Mouse (Mus musculus) Patski (cell line): ENCODE data around the gene Atf4. TPM values are rescaled to one million over a fixed set of nuclear protein-coding genes. Genes with fewer than 3 reads are reported as not detected.

Experiments
- ATAC-seq: fragments of 100-300 bp; one replicate; pipeline ENCODE4 v1.8.0; 2021
- CTCF ChIA-PET: fragments of 350-600 bp; sonication (Branson Sonifier 250); formaldehyde crosslinking; loops from one replicate; lab custom pipeline; 2022; ENCODE audit warnings: inconsistent platforms; lab: Charles Lee
- POLR2A ChIA-PET: fragments of 350-600 bp; sonication (Branson Sonifier 250); formaldehyde crosslinking; loops from one replicate; lab custom pipeline; 2022; ENCODE audit warnings: antibody characterized with exemption, inconsistent platforms; lab: Charles Lee
- DNase-seq: peaks from one replicate; pipeline ENCODE4 v3.0.0-alpha.2; 2011; ENCODE audit warnings: low read depth, low spot score
- H3K27me3 ChIP-seq: fragments of 371-371 bp; one replicate; pipeline ENCODE4 v1.5.1; 2021
- CTCF ChIP-seq: fragments of 100-300 bp; IDR thresholded peaks from one replicate; pipeline ENCODE4 v1.5.1; 2021
- in situ Hi-C: fragments of 300-500 bp; cut with MboI; formaldehyde crosslinking; loops from 3 replicates; pipeline ENCODE4 v1.11.1; 2018; ENCODE audit warnings: low pct_unique_long_range_greater_than_20kb, mixed read lengths
- polyA plus RNA-seq: library from polyadenylated mRNA; unstranded; gene quantifications from one replicate; pipeline ENCODE4 v1.2.3, GENCODE M21; 2021

Gene Atf4
- polyA plus RNA-seq, 1 experiment from 2014 or later, result 403 TPM

DNA sequence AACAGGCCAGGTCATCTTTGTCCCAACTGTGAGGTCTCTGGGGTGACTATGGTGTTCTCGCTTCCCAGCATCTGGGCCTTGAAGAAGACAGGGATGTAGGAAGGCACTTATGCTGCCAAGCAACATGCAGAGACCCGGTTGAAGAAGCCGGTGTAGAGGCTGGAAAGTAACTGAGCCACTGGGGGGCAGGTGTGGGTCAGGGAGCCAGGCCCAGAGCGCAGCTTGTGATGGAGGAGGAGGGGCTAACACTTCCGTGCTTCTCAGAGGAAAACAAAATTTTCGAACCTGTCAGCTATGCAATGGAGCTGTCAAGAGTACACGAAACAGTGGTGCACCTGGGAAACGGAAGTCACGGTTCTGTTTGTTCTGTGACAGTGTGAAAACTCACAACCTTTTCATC, 22.1 kb downstream of the Atf4 start:
- TF ChIP-seq CTCF, result no peak
- ChIA-PET POLR2A (no interaction called here), CTCF (interaction anchor here (1.6 kb wide), 1 partner anchor 9 kb away, joined by 4 read pairs; no protein-coding TSS in a partner anchor)
- in situ Hi-C loops, result loop anchor here (10.0 kb wide), 1 partner anchor 218 kb away; no protein-coding TSS in a partner anchor
- ATAC-seq (no peak), DNase-seq (no peak)
- H3K27me3 ChIP-seq, result peaks cover 21% of the 10 kb centered on the region

DNA sequence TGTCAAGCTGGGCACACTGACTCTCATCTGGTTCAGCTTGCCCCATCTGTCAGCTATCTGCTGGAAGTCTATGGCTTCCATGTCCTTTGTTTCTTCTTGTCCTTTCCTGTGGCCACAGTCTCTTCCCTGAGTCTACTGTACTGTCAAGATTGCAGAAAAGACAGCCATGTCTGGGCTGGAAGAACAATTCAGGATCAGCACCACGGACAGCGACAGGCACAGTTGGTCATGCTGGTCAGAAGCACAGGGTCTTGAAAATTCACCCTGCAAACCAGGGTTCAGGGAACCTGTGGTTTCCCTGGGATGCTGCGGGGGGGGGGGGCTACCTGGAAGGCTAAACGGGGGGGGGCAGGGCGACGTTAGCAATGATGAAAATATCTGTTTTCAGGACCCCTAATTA, 22.6 kb downstream of the Atf4 start:
- in situ Hi-C loops, result loop anchor here (10.0 kb wide), 1 partner anchor 217 kb away; no protein-coding TSS in a partner anchor
- DNase-seq (no peak), ATAC-seq (no peak)
- CTCF ChIA-PET, result interaction anchor here (1.6 kb wide), 1 partner anchor 9 kb away, joined by 4 read pairs; no protein-coding TSS in a partner anchor
- no peak for TF ChIP-seq CTCF
- peaks cover 24% of the 10 kb centered on the region for H3K27me3 ChIP-seq
- POLR2A ChIA-PET, result no interaction called here

DNA sequence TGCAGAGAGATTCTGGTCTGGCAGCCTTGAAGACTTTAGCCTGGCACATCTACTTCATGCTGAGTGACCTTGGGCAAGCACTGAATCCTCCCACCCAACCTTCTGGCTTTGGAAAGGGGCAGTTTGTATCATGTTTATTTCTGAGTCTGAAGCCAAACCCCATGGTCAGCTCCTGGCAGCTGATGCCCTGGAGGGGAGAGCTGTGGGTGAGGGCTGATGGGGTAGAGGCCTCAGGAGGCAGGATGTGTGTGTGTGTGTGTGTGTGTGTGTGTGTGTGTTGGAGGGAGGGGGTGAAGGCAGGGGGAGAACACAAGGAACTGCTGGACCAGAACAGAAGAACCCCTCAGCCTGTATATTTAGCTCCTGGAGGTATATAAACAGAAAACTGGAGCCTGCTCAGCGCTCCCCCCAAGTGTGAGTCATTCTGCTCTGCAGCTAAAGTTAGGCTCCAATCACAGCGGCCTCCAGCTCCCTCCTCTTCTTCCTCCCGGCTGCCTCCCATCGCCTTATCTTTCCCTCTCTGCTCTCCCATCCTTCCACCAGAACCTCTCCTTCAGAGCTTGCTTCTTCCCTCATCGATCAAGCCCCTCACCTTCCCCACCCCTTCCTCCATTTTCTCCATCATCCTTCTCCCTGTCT, 23.3 kb downstream of the Atf4 start:
- CTCF ChIA-PET, result interaction anchor here (1.6 kb wide), 1 partner anchor 10 kb away, joined by 4 read pairs; no protein-coding TSS in a partner anchor
- peaks cover 24% of the 10 kb centered on the region for H3K27me3 ChIP-seq
- ATAC-seq, result no peak
- no peak for TF ChIP-seq CTCF
- DNase-seq, result no peak
- POLR2A ChIA-PET, result no interaction called here
- in situ Hi-C loops, result loop anchor here (10.0 kb wide), 1 partner anchor 217 kb away; no protein-coding TSS in a partner anchor

DNA sequence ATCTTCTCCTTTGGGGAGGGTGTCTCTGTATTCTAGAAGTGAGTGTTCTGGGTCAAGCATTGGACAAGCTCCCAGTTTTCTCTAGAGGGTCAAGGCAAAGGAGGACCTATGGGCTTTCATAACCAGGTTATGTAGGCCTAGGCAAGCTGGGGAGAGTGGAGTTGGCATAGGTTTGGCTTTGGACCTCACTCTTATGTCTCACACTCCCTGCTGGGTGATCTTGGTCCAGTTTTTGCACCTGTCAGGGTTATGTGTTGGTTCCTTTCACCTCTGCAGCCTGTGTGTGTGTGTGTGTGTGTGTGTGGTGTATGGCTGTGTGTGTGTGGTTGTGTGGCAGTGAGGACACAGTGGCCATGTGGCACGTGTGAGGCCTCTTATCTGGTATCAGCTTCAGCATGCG, 24.1 kb downstream of the Atf4 start:
- POLR2A ChIA-PET, result no interaction called here
- TF ChIP-seq CTCF, result no peak

DNA sequence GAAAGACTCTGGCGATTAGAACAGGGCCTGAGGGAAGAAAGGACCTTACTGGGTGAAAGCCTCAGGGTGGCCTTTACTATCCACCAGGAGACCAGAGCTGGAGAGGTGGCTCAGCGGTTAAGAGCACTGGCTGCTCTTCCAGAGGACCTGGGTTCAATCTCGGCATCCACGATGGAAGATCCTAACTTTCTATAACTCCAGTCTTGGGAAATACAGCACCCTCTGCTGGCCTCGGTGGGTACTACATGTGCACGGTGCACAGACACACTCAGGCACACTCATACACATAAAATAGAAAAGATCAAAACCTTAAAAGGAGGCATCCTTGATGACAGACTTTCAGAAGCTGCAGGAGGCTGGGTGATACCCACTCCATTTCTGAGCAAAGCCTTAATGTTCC, 25.7 kb downstream of the Atf4 start:
- DNase-seq (no peak), ATAC-seq (no peak)
- POLR2A ChIA-PET, result no interaction called here
- TF ChIP-seq CTCF, result peak; percentile 85
- CTCF ChIA-PET, result interaction anchor here (1.4 kb wide), 1 partner anchor 13 kb away, joined by 7 read pairs; no protein-coding TSS in a partner anchor
- peaks cover 37% of the 10 kb centered on the region for H3K27me3 ChIP-seq
- in situ Hi-C loops, result no loop called here

More for the DNA sequence above, 24.1 kb downstream of the Atf4 start:
- ATAC-seq, result no peak
- CTCF ChIA-PET, result no interaction called here
- DNase-seq, result no peak
- in situ Hi-C loops, result loop anchor here (10.0 kb wide), 1 partner anchor 216 kb away; no protein-coding TSS in a partner anchor
- H3K27me3 ChIP-seq, result peaks cover 25% of the 10 kb centered on the region

DNA sequence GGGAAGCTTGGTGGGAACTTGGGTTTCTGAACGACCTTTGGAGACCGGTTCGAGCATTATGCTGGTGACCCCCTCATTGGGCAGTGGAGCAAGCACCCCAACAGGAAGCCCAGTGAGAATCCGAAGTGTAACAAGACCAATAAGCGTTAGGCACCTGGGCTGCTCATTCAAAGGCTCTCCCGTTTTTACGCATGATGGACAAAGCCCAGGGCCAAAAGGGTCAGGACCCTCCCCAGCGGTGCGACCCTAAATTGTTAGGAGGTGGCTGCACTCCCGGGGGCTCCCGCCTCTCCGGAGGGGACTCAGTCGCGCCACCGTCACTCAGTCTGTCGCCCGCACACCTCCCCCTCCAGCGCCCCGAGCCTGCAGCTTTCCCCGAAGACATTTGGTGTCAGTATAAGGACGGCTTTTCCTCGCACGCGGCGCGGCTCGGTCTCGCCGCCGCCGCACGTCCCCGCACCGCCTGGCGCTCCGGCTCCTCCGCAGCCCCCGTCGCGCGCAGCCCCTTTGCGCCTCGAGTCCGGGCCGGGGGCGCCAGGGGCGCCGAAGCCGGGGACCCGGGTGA, 31.9 kb downstream of the Atf4 start, which contains the start of gene Cacna1i:
Gene Cacna1i, plus strand, starts transcription at position 388 of the 565 bp plus-strand sequence.
- no peak for TF ChIP-seq CTCF
- DNase-seq, result no peak
- ATAC-seq, result no peak
- in situ Hi-C loops, result no loop called here
- CTCF ChIA-PET, result interaction anchor here (1.6 kb wide), 1 partner anchor 418 kb away, joined by 3 read pairs; no protein-coding TSS in a partner anchor
- peaks cover 58% of the 10 kb centered on the region for H3K27me3 ChIP-seq
- POLR2A ChIA-PET, result no interaction called here

DNA sequence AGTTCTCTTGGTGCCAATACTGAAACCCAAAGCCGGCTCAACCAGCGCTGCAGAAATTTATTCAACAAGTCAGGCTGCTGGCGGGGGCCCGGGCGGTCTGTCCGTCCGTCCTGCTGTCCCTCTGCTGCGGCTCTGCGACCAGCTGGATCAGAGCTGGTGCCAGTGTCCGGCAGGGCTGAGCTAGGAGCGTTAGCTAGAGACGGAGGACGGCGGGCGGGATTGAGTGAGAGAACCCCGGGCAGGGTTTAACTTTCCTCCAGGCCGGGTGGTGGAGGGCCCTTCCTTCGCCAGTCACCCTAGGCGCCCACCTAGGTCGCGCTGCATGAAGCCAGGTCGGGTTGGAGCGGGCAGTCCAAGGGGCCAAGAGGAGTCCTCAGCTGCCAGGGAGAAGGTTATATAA, 33.1 kb downstream of the Atf4 start:
- DNase-seq (no peak), ATAC-seq (no peak)
- no peak for TF ChIP-seq CTCF
- ChIA-PET POLR2A (no interaction called here), CTCF (no interaction called here)
- H3K27me3 ChIP-seq, result peaks cover 50% of the 10 kb centered on the region
- in situ Hi-C loops, result no loop called here

DNA sequence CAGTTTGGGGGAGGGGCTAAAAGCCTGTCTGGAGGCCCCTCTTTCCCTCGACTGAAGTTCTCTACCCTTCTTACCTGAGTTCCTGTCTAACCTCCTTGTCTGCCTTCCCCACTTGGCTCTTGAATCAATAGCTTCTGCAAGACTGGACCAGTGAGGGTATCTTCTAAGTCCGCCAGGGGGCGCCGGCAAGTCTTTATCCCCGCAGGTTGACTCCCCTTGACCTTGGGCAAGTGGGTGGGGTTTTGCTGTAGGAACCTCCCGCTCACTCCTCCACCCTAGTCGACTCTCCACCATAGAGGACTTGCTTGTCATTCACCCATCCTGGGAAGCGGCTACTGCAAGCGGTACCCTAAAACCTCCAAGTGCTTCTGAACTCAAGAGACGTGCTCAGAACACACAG, 34.5 kb downstream of the Atf4 start:
- H3K27me3 ChIP-seq, result peaks cover 43% of the 10 kb centered on the region
- peak; percentile 88 for TF ChIP-seq CTCF
- ATAC-seq (no peak), DNase-seq (no peak)
- CTCF ChIA-PET, result interaction anchor here (1.0 to 1.1 kb wide), 2 partner anchors 404 to 405 kb away, joined by 3 to 4 read pairs; no protein-coding TSS in a partner anchor
- POLR2A ChIA-PET, result no interaction called here
- in situ Hi-C loops, result no loop called here

DNA sequence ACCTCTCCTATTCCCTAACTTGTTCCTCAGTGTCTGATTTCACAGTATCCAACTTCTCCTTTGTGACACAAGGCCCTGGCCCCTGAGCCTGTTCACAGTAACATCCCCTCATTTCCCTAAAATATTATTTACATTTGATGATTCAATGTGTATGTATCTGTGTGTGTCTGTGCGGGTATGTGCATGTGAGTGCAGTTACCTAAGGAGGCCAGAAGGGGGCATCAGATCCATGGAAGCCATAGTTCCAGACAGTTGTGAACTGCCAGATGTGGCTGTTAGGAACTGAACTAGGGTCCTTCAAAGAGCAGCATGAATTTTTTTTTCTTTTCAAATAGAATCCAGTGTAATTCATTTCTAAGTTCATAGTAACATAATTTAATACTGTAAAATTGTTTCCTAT, 42.2 kb downstream of the Atf4 start:
- DNase-seq (no peak), ATAC-seq (no peak)
- in situ Hi-C loops, result no loop called here
- H3K27me3 ChIP-seq, result no peaks in the 10 kb centered on the region
- TF ChIP-seq CTCF, result no peak
- POLR2A ChIA-PET, result no interaction called here
- CTCF ChIA-PET, result no interaction called here

DNA sequence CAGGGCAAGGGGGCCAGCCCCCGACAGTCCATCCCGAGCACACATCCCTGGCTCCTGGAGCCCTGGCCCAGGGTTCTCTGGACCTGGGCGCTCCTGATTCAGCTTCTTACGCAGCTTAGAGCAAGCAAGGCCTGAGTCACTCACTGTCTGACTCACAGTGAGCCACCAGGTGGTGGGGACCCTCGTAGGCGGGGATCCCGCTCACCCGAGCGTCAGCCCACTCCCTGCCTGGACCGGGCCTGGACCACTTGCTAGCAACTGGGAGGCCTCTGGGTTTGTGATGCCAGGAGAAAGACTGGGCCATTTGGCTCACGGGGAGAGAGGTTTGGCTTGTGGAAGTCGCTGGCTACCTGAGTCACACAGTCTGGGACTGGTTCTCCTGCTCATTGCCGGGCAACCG, 48.8 kb downstream of the Atf4 start:
- in situ Hi-C loops, result no loop called here
- TF ChIP-seq CTCF, result no peak
- ChIA-PET CTCF (no interaction called here), POLR2A (no interaction called here)
- DNase-seq (no peak), ATAC-seq (peak; percentile 17)
- H3K27me3 ChIP-seq, result peaks cover 6% of the 10 kb centered on the region

DNA sequence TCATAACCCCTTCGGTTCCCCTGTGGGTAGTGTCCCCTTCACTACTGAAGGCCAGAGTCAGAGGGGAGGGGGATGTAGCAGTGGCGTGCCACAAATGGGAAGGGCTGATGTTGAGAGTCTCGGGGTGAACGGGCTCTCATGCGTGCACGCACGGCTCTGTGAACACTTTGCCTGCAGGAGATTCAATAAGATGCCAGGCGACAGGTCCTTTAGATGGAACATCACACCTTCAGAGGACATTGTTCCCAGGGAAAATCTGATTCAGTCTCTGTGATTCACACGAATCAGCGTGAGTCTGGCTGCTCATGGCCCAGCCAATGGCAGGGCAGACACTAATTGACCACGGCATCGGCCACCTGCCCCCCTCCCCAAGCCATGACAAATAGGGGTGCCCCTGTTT, 49.2 kb downstream of the Atf4 start:
- CTCF ChIA-PET, result no interaction called here
- ATAC-seq (no peak), DNase-seq (no peak)
- H3K27me3 ChIP-seq, result peaks cover 6% of the 10 kb centered on the region
- POLR2A ChIA-PET, result no interaction called here
- TF ChIP-seq CTCF, result no peak
- in situ Hi-C loops, result no loop called here
